Mouse (Mus musculus) CH12F3 (cell line): ENCODE measurements around the gene Ehbp1l1.

Experiments
- in situ Hi-C: fragments of 300-500 bp; cut with MboI; formaldehyde crosslinking; loops from 2 replicates; pipeline ENCODE4 v1.14.3; 2020; ENCODE audit warnings: low sequenced_read_pairs

Ehbp1l1 gene

GRCm38 (mm10) chr19:5684985-5685384 is 41.1 kb downstream of the Ehbp1l1 start:
- in situ Hi-C loops, result no loop called here

- in situ Hi-C loops, result no loop called here
Measured at GRCm38 (mm10) chr19:5684236-5684635, 41.9 kb downstream of the Ehbp1l1 start.

GRCm38 (mm10) chr19:5680432-5680831 is 45.7 kb downstream of the Ehbp1l1 start:
- in situ Hi-C loops, result no loop called here

- in situ Hi-C loops, result no loop called here
Measured at GRCm38 (mm10) chr19:5668372-5668771, 57.7 kb downstream of the Ehbp1l1 start.

- in situ Hi-C loops, result no loop called here
Measured at GRCm38 (mm10) chr19:5666386-5666785, 59.7 kb downstream of the Ehbp1l1 start.

- in situ Hi-C loops, result no loop called here
Measured at GRCm38 (mm10) chr19:5665465-5665864, 60.7 kb downstream of the Ehbp1l1 start.

GRCm38 (mm10) chr19:5664669-5665257 is 61.4 kb downstream of the Ehbp1l1 start:
- in situ Hi-C loops, result no loop called here

GRCm38 (mm10) chr19:5662981-5663913 is 62.9 kb downstream of the Ehbp1l1 start, which contains the start of gene Sipa1:
Gene Sipa1 (minus strand): TSS chr19:5663707.
- in situ Hi-C loops, result no loop called here

- in situ Hi-C loops, result no loop called here
Measured at GRCm38 (mm10) chr19:5662310-5662709, 63.8 kb downstream of the Ehbp1l1 start.

- in situ Hi-C loops, result no loop called here
Measured at GRCm38 (mm10) chr19:5660942-5661751, 65.0 kb downstream of the Ehbp1l1 start.
